Mouse (Mus musculus) A20 (cell line): ENCODE measurements around the gene Ankrd13b.

Experiments
- DNase-seq: peaks from one replicate; pipeline ENCODE4 v3.0.0-alpha.2; 2011; ENCODE audit warnings: low read depth, low spot score

Gene Ankrd13b

GRCm38 (mm10) chr11:77492311-77492871 is 2.9 kb upstream of the Ankrd13b start:
- DNase-seq, result peak; percentile 83

DNA sequence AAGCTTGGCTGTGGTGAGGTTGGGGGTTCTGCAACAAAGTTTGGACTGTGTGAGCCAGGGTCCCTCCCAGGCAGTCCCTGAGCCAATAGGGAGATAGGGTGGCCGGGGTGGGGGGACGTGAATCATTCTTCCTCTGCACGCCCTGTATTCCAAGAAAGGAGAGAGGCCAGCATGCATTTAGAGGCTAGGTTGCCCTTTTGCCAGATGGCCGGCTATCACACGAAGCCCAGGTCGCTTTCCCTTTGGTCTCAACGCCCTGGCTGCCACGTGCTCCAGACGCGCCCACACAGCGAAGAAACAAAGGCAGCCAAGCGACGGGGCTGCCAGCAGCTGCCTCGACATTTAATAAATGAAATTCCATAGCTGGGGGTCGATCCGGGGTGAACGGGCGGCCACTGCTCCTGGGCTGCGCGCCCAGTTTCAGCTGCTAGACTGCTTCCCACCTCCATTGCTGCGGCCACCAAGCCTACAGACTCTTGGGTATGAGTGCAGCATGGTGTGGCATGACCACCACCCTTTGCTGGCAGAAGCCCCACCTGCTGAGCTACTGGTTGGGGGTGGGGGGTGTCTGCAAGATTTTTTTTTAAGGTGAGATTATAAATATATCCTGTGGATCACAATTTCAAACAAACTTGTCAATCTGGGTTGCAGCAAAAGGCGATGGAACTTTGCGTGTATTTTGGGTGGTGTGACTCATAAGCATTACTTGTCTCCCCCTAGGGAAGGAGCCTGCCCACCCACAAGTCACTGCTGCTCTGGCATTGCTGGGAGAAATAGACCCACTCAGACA is 2.2 kb upstream of the Ankrd13b start:
- DNase-seq, result peak; percentile 68

GRCm38 (mm10) chr11:77491123-77491501 is 1.6 kb upstream of the Ankrd13b start:
- DNase-seq, result peak; percentile 91

DNA sequence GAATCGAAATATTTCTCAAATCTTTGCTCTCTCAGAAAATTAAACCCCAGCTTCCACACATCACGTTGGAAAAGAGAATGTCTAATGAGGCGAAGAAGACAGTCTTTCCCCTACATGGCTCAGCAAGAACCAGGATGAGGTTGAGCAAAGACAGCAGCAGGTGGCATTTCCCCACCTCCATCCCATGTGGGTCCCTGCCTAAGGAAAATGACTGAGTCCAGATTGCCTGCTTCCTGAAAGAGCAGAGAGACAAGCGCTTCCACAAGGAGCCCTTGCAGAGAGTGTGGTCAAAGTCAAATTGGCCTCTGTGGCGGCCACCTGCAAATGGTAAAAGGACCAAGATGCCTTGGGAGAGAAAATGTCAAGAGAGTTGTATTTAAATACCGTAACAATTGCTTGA is 973 bp upstream of the Ankrd13b start:
- no peak for DNase-seq

DNA sequence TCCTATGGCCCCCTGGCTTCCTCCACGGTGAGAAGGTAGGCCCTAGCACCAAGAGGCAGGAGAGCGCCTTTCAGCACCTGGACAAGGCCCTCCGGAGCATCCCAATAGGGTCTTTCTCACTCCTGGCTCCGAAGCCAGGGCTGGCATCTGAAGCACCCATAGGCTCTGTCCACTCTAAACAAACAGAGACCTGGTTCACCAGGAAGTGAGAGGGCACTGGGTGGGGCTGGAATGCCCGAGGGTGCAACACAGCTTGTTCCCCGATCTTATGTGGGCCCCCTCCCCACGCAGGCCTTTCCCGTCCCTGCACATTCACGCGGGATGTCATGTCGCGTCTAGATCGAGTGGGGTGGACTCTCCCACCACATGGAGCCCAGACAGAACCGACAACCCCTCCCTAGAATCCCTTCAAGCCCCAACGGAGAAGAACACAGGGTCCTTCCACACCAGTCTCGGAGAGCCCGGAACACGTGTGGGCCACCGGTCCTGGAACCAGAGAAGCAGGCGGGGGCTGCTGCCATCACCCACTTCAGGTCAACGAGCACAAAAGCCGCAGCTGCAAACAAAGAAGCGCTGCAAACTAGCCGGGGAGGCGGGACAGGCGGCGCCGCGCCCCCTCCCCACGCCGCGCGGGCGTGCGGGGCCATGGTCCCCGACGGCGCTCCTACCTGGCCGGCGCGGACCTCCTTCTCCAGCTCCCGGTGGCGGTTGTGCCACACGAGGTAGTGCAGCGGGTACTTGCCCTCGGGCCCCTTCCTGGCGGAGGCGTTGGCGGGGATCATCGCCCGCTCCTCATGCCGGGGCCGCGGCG is 502 bp downstream of the Ankrd13b start:
- DNase-seq, result no peak

GRCm38 (mm10) chr11:77486798-77487197 is 2.7 kb downstream of the Ankrd13b start:
- DNase-seq, result no peak

- no peak for DNase-seq
Observed at GRCm38 (mm10) chr11:77485229-77485628, 4.2 kb downstream of the Ankrd13b start.

DNA sequence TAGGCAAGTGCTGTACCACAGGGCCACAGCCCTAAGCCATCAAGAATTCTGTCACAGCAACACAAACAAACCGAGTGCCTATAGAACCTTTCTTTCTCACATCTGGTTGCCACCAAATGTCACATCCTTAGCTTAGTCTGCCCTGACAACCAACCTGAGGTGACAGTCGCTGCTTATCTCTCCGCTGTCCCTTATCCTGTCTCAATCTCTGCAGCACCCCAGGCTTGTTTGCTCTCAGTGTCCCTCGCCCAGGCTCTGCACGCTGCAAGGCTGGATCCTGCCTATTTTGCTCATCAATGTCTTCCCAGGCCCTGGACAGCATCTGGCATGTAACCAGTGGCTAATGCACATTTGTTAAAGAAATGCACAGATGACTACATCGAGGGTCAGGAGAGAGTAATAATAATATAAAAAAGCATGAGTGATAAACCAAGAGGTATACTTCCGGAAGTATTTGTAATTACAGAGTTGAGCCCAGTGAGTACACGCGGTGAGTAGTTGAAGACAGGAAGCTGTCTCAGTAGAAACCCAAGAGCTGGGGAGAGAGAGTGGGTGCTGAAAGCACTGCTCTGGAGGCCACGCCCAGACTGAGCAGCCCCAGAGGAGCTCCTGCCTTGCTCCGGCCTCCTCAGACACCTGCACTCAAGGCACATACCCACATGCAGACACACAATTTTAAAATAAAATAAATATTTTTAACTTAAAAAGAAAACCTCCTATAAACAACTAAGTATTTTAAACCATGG is 5.8 kb downstream of the Ankrd13b start:
- peak; percentile 73 for DNase-seq

GRCm38 (mm10) chr11:77483043-77483442 is 6.4 kb downstream of the Ankrd13b start:
- no peak for DNase-seq

DNA sequence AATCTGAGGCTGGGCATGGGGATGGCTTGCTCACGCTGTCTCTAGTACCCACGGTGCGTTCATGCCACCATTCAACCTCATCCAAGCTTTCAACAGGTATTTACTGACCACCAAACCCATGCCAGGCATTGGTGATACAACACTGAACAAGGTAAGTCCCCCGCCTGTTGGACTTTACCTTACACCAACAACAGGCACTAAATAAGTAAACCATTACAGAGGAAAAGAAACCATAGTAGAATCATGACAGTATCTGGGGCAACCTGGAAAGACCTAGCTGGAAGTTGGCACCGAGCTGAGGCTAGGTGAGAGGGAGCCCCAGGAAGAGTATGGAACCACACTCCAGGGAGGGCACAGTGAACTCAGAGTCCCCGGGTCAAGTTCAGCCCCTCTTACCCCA is 12.6 kb downstream of the Ankrd13b start:
- DNase-seq, result no peak

GRCm38 (mm10) chr11:77476216-77476615 is 13.3 kb downstream of the Ankrd13b start:
- DNase-seq, result no peak

- DNase-seq, result no peak
Observed at GRCm38 (mm10) chr11:77472775-77473174, 16.7 kb downstream of the Ankrd13b start.

DNA sequence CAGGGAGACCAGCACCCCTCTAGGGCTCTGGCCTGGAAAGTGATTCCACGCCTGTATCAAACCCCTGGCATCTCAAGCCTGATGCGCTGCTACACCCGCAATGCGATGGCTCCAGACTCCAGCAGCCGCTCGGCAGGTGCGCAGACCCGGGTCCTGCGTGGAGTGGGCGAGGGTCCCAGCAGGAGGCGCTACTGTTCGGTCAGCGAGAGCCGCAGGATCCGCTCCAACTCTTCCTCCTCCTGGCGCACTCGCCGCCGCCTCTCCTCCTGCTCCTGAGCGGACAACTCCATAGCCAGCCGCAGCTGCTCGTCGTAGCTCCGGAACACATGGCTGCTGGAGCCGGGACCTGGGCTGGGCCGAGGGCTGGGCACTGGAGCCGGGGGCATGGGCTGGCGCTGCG is 18.1 kb downstream of the Ankrd13b start:
- no peak for DNase-seq

GRCm38 (mm10) chr11:77468397-77468796 is 21.1 kb downstream of the Ankrd13b start:
- DNase-seq, result no peak

- DNase-seq, result peak; percentile 90
Observed at GRCm38 (mm10) chr11:77467784-77468183, 21.7 kb downstream of the Ankrd13b start.

DNA sequence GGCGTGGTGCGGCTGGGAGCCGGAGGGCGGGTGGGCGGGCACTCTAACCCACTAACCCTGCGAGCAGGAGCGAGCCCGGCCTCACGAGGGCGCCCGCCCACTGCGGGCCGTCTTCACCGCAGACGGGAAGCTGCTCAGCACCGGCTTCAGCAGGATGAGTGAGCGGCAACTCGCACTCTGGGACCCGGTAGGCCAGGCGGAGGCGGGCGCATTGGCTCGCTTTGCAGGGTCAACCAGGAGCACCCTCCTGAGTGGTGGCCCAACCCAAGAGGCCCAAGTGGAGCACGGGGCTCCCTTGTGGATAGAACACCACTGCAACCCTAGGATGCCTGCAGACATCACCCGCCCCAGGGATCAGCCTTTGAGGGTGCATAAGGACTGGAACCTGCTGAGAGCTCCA is 22.3 kb downstream of the Ankrd13b start:
- peak; percentile 86 for DNase-seq

- no peak for DNase-seq
Observed at GRCm38 (mm10) chr11:77466544-77466943, 22.9 kb downstream of the Ankrd13b start.

- no peak for DNase-seq
Observed at GRCm38 (mm10) chr11:77465111-77465510, 24.4 kb downstream of the Ankrd13b start.

DNA sequence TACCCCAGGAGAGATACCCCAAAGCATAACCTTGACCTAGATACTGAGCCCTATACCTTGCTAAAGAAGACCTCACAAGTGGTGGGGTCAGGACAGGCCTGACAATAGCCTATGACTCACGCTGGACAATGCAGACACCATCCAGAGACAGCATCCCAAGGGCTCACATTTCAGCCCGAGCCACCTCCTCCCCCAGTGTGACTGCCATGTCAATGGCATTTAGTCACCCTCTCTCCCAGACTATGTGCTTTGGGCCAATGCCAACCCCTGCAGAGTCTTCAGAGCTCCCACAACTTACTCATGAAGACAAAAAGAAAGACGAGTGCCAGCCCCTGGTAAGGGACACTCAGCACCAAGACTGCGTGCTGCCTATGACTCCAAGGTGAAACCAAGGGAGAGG is 24.8 kb downstream of the Ankrd13b start:
- no peak for DNase-seq

GRCm38 (mm10) chr11:77463786-77464185 is 25.7 kb downstream of the Ankrd13b start:
- DNase-seq, result no peak

GRCm38 (mm10) chr11:77463101-77463445 is 26.4 kb downstream of the Ankrd13b start:
- DNase-seq, result no peak
